Mouse (Mus musculus): ENCODE measurements around the gene Lgals12. TPM values are rescaled to one million over a fixed set of nuclear protein-coding genes. Genes with fewer than 3 reads are reported as not detected.

Gene Lgals12
- polyA plus RNA-seq, 1 experiment from 2014 or later, result 0.40 TPM

- no peaks in the 10 kb centered on the region for H3K36me3 ChIP-seq (replicated peaks; ENCODE audit: control insufficient read depth, insufficient read depth)
- H3K4me3 ChIP-seq (replicated peaks; ENCODE audit: low read length), result no peak overlapping the region
- no peak overlapping the region for H3K4me2 ChIP-seq (replicated peaks)
- ATAC-seq (ENCODE audit: low FRiP score) (no peak), DNase-seq (ENCODE audit: low spot score) (no peak)
- no peaks in the 10 kb centered on the region for H3K4me1 ChIP-seq (replicated peaks; ENCODE audit: control insufficient read depth, insufficient read depth, low read length)
- no peak overlapping the region for H3K27ac ChIP-seq
- no peaks in the 10 kb centered on the region for H3K9me3 ChIP-seq (ENCODE audit: control insufficient read depth, low read length)
- H3K9ac ChIP-seq, result no peak overlapping the region
- H3K27me3 ChIP-seq (ENCODE audit: control insufficient read depth, insufficient read depth, low read length), result no peaks in the 10 kb centered on the region
These were observed 16.2 kb downstream of the Lgals12 start for GRCm38 (mm10) chr19:7590795-7591194.

GRCm38 (mm10) chr19:7585764-7586163, 21.2 kb downstream of the Lgals12 start:
- 95% methylated on average over 6 of the region's 6 CpGs for WGBS
- no peaks in the 10 kb centered on the region for H3K36me3 ChIP-seq (replicated peaks; ENCODE audit: control insufficient read depth, insufficient read depth)
- no peak for DNase-seq (ENCODE audit: low spot score)
- ATAC-seq (ENCODE audit: low FRiP score), result no peak
- H3K4me1 ChIP-seq (replicated peaks; ENCODE audit: control insufficient read depth, insufficient read depth, low read length), result no peaks in the 10 kb centered on the region
- no peak overlapping the region for H3K4me3 ChIP-seq (replicated peaks; ENCODE audit: low read length)
- no peak overlapping the region for H3K4me2 ChIP-seq (replicated peaks)
- H3K27ac ChIP-seq, result no peak overlapping the region
- H3K9me3 ChIP-seq (ENCODE audit: control insufficient read depth, low read length), result no peaks in the 10 kb centered on the region
- no peak overlapping the region for H3K9ac ChIP-seq
- H3K27me3 ChIP-seq (ENCODE audit: control insufficient read depth, insufficient read depth, low read length), result no peaks in the 10 kb centered on the region

- Histone ChIP-seq H3K4me3 (replicated peaks; ENCODE audit: low read length) (no peak overlapping the region), H3K9me3 (ENCODE audit: control insufficient read depth, low read length) (no peaks in the 10 kb centered on the region), H3K27me3 (ENCODE audit: control insufficient read depth, insufficient read depth, low read length) (no peaks in the 10 kb centered on the region), H3K4me1 (replicated peaks; ENCODE audit: control insufficient read depth, insufficient read depth, low read length) (no peaks in the 10 kb centered on the region), H3K27ac (no peak overlapping the region), H3K4me2 (replicated peaks) (no peak overlapping the region), H3K9ac (no peak overlapping the region), H3K36me3 (replicated peaks; ENCODE audit: control insufficient read depth, insufficient read depth) (no peaks in the 10 kb centered on the region)
- WGBS, result 88% methylated on average over 8 of the region's 8 CpGs
- DNase-seq (ENCODE audit: low spot score) (no peak), ATAC-seq (ENCODE audit: low FRiP score) (no peak)
These were observed 21.7 kb downstream of the Lgals12 start for GRCm38 (mm10) chr19:7585279-7585678.

GRCm38 (mm10) chr19:7583599-7583998, 23.4 kb downstream of the Lgals12 start:
- H3K9me3 ChIP-seq (ENCODE audit: control insufficient read depth, low read length), result no peaks in the 10 kb centered on the region
- no peak overlapping the region for H3K9ac ChIP-seq
- DNase-seq (ENCODE audit: low spot score) (no peak), ATAC-seq (ENCODE audit: low FRiP score) (no peak)
- H3K4me1 ChIP-seq (replicated peaks; ENCODE audit: control insufficient read depth, insufficient read depth, low read length), result no peaks in the 10 kb centered on the region
- no peak overlapping the region for H3K27ac ChIP-seq
- no peak overlapping the region for H3K4me2 ChIP-seq (replicated peaks)
- H3K4me3 ChIP-seq (replicated peaks; ENCODE audit: low read length), result no peak overlapping the region
- H3K36me3 ChIP-seq (replicated peaks; ENCODE audit: control insufficient read depth, insufficient read depth), result no peaks in the 10 kb centered on the region
- no peaks in the 10 kb centered on the region for H3K27me3 ChIP-seq (ENCODE audit: control insufficient read depth, insufficient read depth, low read length)
- WGBS, result 82% methylated on average over 3 of the region's 3 CpGs

- Histone ChIP-seq H3K4me2 (replicated peaks) (no peak overlapping the region), H3K9ac (no peak overlapping the region), H3K27ac (no peak overlapping the region), H3K4me3 (replicated peaks; ENCODE audit: low read length) (no peak overlapping the region), H3K9me3 (ENCODE audit: control insufficient read depth, low read length) (no peaks in the 10 kb centered on the region), H3K27me3 (ENCODE audit: control insufficient read depth, insufficient read depth, low read length) (no peaks in the 10 kb centered on the region), H3K36me3 (replicated peaks; ENCODE audit: control insufficient read depth, insufficient read depth) (no peaks in the 10 kb centered on the region), H3K4me1 (replicated peaks; ENCODE audit: control insufficient read depth, insufficient read depth, low read length) (no peaks in the 10 kb centered on the region)
- 48% methylated on average over 7 of the region's 7 CpGs for WGBS
- ATAC-seq (ENCODE audit: low FRiP score), result no peak
- no peak for DNase-seq (ENCODE audit: low spot score)
These were observed 23.9 kb downstream of the Lgals12 start for GRCm38 (mm10) chr19:7583101-7583500.

- WGBS, result 83% methylated on average over 5 of the region's 5 CpGs
- no peaks in the 10 kb centered on the region for H3K4me1 ChIP-seq (replicated peaks; ENCODE audit: control insufficient read depth, insufficient read depth, low read length)
- no peak overlapping the region for H3K27ac ChIP-seq
These were observed 26.0 kb downstream of the Lgals12 start for GRCm38 (mm10) chr19:7581042-7581441.

GRCm38 (mm10) chr19:7577710-7578109, 29.3 kb downstream of the Lgals12 start:
- no peak overlapping the region for H3K9ac ChIP-seq
- H3K4me3 ChIP-seq (replicated peaks; ENCODE audit: low read length), result no peak overlapping the region
- no peaks in the 10 kb centered on the region for H3K36me3 ChIP-seq (replicated peaks; ENCODE audit: control insufficient read depth, insufficient read depth)
- H3K27me3 ChIP-seq (ENCODE audit: control insufficient read depth, insufficient read depth, low read length), result no peaks in the 10 kb centered on the region
- WGBS, result 89% methylated on average over 3 of the region's 3 CpGs
- H3K4me1 ChIP-seq (replicated peaks; ENCODE audit: control insufficient read depth, insufficient read depth, low read length), result no peaks in the 10 kb centered on the region
- no peak for DNase-seq (ENCODE audit: low spot score)
- no peak for ATAC-seq (ENCODE audit: low FRiP score)
- H3K27ac ChIP-seq, result no peak overlapping the region
- no peaks in the 10 kb centered on the region for H3K9me3 ChIP-seq (ENCODE audit: control insufficient read depth, low read length)
- H3K4me2 ChIP-seq (replicated peaks), result no peak overlapping the region

More at GRCm38 (mm10) chr19:7581042-7581441, 26.0 kb downstream of the Lgals12 start:
- Histone ChIP-seq H3K9me3 (ENCODE audit: control insufficient read depth, low read length) (no peaks in the 10 kb centered on the region), H3K4me3 (replicated peaks; ENCODE audit: low read length) (no peak overlapping the region), H3K36me3 (replicated peaks; ENCODE audit: control insufficient read depth, insufficient read depth) (no peaks in the 10 kb centered on the region), H3K4me2 (replicated peaks) (no peak overlapping the region), H3K27me3 (ENCODE audit: control insufficient read depth, insufficient read depth, low read length) (no peaks in the 10 kb centered on the region), H3K9ac (no peak overlapping the region)
- ATAC-seq (ENCODE audit: low FRiP score), result no peak
- DNase-seq (ENCODE audit: low spot score), result no peak

GRCm38 (mm10) chr19:7576180-7576579, 30.8 kb downstream of the Lgals12 start:
- Histone ChIP-seq H3K4me3 (replicated peaks; ENCODE audit: low read length) (no peak overlapping the region), H3K4me1 (replicated peaks; ENCODE audit: control insufficient read depth, insufficient read depth, low read length) (no peaks in the 10 kb centered on the region), H3K4me2 (replicated peaks) (no peak overlapping the region), H3K9ac (no peak overlapping the region), H3K27ac (no peak overlapping the region), H3K27me3 (ENCODE audit: control insufficient read depth, insufficient read depth, low read length) (no peaks in the 10 kb centered on the region), H3K9me3 (ENCODE audit: control insufficient read depth, low read length) (no peaks in the 10 kb centered on the region), H3K36me3 (replicated peaks; ENCODE audit: control insufficient read depth, insufficient read depth) (no peaks in the 10 kb centered on the region)
- no peak for DNase-seq (ENCODE audit: low spot score)
- 86% methylated on average over 1 of the region's 1 CpGs for WGBS
- ATAC-seq (ENCODE audit: low FRiP score), result no peak

GRCm38 (mm10) chr19:7569650-7570049, 37.3 kb downstream of the Lgals12 start:
- Histone ChIP-seq H3K4me2 (replicated peaks) (no peak overlapping the region), H3K9me3 (ENCODE audit: control insufficient read depth, low read length) (no peaks in the 10 kb centered on the region), H3K27ac (no peak overlapping the region), H3K36me3 (replicated peaks; ENCODE audit: control insufficient read depth, insufficient read depth) (no peaks in the 10 kb centered on the region), H3K4me1 (replicated peaks; ENCODE audit: control insufficient read depth, insufficient read depth, low read length) (no peaks in the 10 kb centered on the region), H3K9ac (no peak overlapping the region), H3K27me3 (ENCODE audit: control insufficient read depth, insufficient read depth, low read length) (no peaks in the 10 kb centered on the region), H3K4me3 (replicated peaks; ENCODE audit: low read length) (no peak overlapping the region)
- 80% methylated on average over 5 of the region's 5 CpGs for WGBS
- ATAC-seq (ENCODE audit: low FRiP score), result no peak
- no peak for DNase-seq (ENCODE audit: low spot score)

- no peak for DNase-seq (ENCODE audit: low spot score)
- H3K4me2 ChIP-seq (replicated peaks), result no peak overlapping the region
- no peaks in the 10 kb centered on the region for H3K4me1 ChIP-seq (replicated peaks; ENCODE audit: control insufficient read depth, insufficient read depth, low read length)
- H3K36me3 ChIP-seq (replicated peaks; ENCODE audit: control insufficient read depth, insufficient read depth), result no peaks in the 10 kb centered on the region
- no peak overlapping the region for H3K9ac ChIP-seq
- no peak overlapping the region for H3K27ac ChIP-seq
- no peaks in the 10 kb centered on the region for H3K9me3 ChIP-seq (ENCODE audit: control insufficient read depth, low read length)
- H3K27me3 ChIP-seq (ENCODE audit: control insufficient read depth, insufficient read depth, low read length), result no peaks in the 10 kb centered on the region
- 75% methylated on average over 3 of the region's 3 CpGs for WGBS
- H3K4me3 ChIP-seq (replicated peaks; ENCODE audit: low read length), result no peak overlapping the region
- no peak for ATAC-seq (ENCODE audit: low FRiP score)
These were observed 38.6 kb downstream of the Lgals12 start for GRCm38 (mm10) chr19:7568364-7568763.

Measured in hindbrain, embryonic 14.5 days (tissue).